Mouse (Mus musculus): ENCODE measurements around the gene Lpp.

GRCm38 (mm10) chr16:24582847-24583246, 189.5 kb downstream of the Lpp start:
- TF ChIP-seq POLR2A (IDR thresholded peaks at IDR 0.05; ENCODE audit: control insufficient read depth, extremely low read depth, insufficient read depth, low read length, poor library complexity) (no peak), CTCF (IDR thresholded peaks at IDR 0.05; ENCODE audit: borderline replicate concordance, control insufficient read depth, extremely low read depth, insufficient read depth, low read length, poor library complexity) (no peak)

Data from thymus, adult 2 months (tissue).